11 mouse cellular contexts compared by ENCODE assay signal in genomic region chr14:25855241-25855885, GRCm38 (mm10). TPM values are rescaled to one million over a fixed set of nuclear protein-coding genes. Genes with fewer than 3 reads are reported as not detected.
DNase-seq lines count a peak whose midpoint lies in the region; ATAC-seq lines count a peak whose summit lies in the region.
"Had no signal": no experiment of that assay in that cellular context is flagged by ENCODE, and none has a peak within 500 bp of the region (broad histone marks: within the 10 kb centered on the region; RNA-seq: fewer than 3 reads in every experiment).

No protein-coding gene starts in this region.

- no peaks in the 10 kb centered on the region for H3K36me3 ChIP-seq in intestine, embryonic 16.5 days (ENCODE audit: control insufficient read depth, insufficient read depth, low read length)
- H3K36me3 ChIP-seq in splenic B cell, adult 2 months (ENCODE audit: control insufficient read depth, insufficient read depth, low read length, poor library complexity, severe bottlenecking): no peaks in the 10 kb centered on the region
- H3K36me3 ChIP-seq: midbrain, embryonic 12.5 days had no signal

- peak; percentile 39 to 41 for DNase-seq in spleen, postnatal 36 days (ENCODE audit: low spot score in 2 of 2)
- DNase-seq in spleen, adult 18-20 months: no peak
- DNase-seq in MN1 (ENCODE audit: low spot score): peak; percentile 37
- DNase-seq in splenic B cell, adult 2 months (ENCODE audit: low read depth, low spot score): peak; percentile 57
- no peak for DNase-seq in retina, postnatal 1 day
- DNase-seq in gastrocnemius, postnatal 14 days: no peak
- no peak for DNase-seq in adrenal gland, postnatal 14 days
- DNase-seq: kidney, adult 8-10 months had no signal

- no peak overlapping the region for H3K9ac ChIP-seq in intestine, embryonic 16.5 days (ENCODE audit: low read depth, low read length)
- H3K9ac ChIP-seq: midbrain, embryonic 12.5 days had no signal

- H3K4me3 ChIP-seq in intestine, embryonic 16.5 days (ENCODE audit: low read length): no peak overlapping the region
- H3K4me3 ChIP-seq: midbrain, embryonic 12.5 days had no signal

- peaks cover 41% of the 10 kb centered on the region for H3K4me1 ChIP-seq in intestine, embryonic 16.5 days (ENCODE audit: control insufficient read depth, insufficient read depth, low read length)
- H3K4me1 ChIP-seq: midbrain, embryonic 12.5 days had no signal

- ATAC-seq in intestine, embryonic 16.5 days: 0 out of 2 replicates have a peak, but pooled peaks have one; percentile 39

- intact Hi-C loops in gastrocnemius, postnatal 14 days (cut with DNase I; ENCODE audit: low total_unique reads): no loop called here

- no peak overlapping the region for H3K27ac ChIP-seq in intestine, embryonic 16.5 days (ENCODE audit: low read length)
- H3K27ac ChIP-seq: midbrain, embryonic 12.5 days had no signal

- H3K27me3 ChIP-seq in intestine, embryonic 16.5 days (replicated peaks; ENCODE audit: control insufficient read depth, insufficient read depth, low read length): no peaks in the 10 kb centered on the region
- no peaks in the 10 kb centered on the region for H3K27me3 ChIP-seq in splenic B cell, adult 2 months (ENCODE audit: control insufficient read depth, insufficient read depth, low read length, poor library complexity, severe bottlenecking)

- H3K9me3 ChIP-seq in intestine, embryonic 16.5 days (ENCODE audit: control insufficient read depth, low read length): no peaks in the 10 kb centered on the region
- H3K9me3 ChIP-seq: midbrain, embryonic 12.5 days had no signal

- 47% methylated on average over 8 of the region's 8 CpGs for WGBS in intestine, embryonic 16.5 days

- no peak overlapping the region for H3K4me2 ChIP-seq in intestine, embryonic 16.5 days (ENCODE audit: low read depth, low read length)
- H3K4me2 ChIP-seq: midbrain, embryonic 12.5 days had no signal

RNA-seq across cellular contexts. Expression of gene Anxa11, which starts 13.4 kb away (rescaled TPM):
- 95.3 and 105 TPM in 2 replicates for polyA plus RNA-seq in intestine, embryonic 16.5 days (2015; fragmentation: Nextera tagmentation; extraction: Ambion mirVana)
- total RNA-seq in gastrocnemius, postnatal 14 days (2021): 10 to 100 TPM; 83.7 to 85.1 TPM
- 51.1 and 59.2 TPM in 2 replicates for total RNA-seq in adrenal gland, postnatal 14 days (2021)

RNA-seq across cellular contexts. Expression of gene Plac9a, which starts 47.5 kb away (rescaled TPM):
- 0.86 and 1.9 TPM in 2 replicates for polyA plus RNA-seq in intestine, embryonic 16.5 days (2015; fragmentation: Nextera tagmentation; extraction: Ambion mirVana)
- 1 to 10 TPM; 2.9 to 3.6 TPM for total RNA-seq in gastrocnemius, postnatal 14 days (2021)
- 2.7 and 6.5 TPM in 2 replicates for total RNA-seq in adrenal gland, postnatal 14 days (2021)
- total RNA-seq: left cerebral cortex, postnatal 36 days had no signal
- polyA plus RNA-seq: midbrain, embryonic 12.5 days had no signal

Comparison
In these comparisons a context has a peak if more than half of its experiments do, and no peak if none do; other contexts are left out.
1. DNase-seq: peak in spleen, postnatal 36 days (2 of 2), MN1 (single experiment) and splenic B cell, adult 2 months (single experiment); none in spleen, adult 18-20 months (0 of 2), retina, postnatal 1 day (single experiment), gastrocnemius, postnatal 14 days (single experiment) and adrenal gland, postnatal 14 days (single experiment).